Mouse (Mus musculus): Measurements from ENCODE around the gene Celsr1. TPM values are rescaled to one million over a fixed set of nuclear protein-coding genes. Genes with fewer than 3 reads are reported as not detected.

The Celsr1 gene
- polyA plus RNA-seq, 2 experiments from 2014 or later = 3.3 to 3.8 TPM

- no peak for ATAC-seq
Measured at GRCm38 (mm10) chr15:85993931-85994583, 39.5 kb downstream of the Celsr1 start.

- ATAC-seq = no peak
Measured at GRCm38 (mm10) chr15:85993386-85993785, 40.2 kb downstream of the Celsr1 start.

- ATAC-seq = no peak
Measured at GRCm38 (mm10) chr15:85992125-85992495, 41.5 kb downstream of the Celsr1 start.

- ATAC-seq = no peak
Measured at GRCm38 (mm10) chr15:85991453-85992124, 42.0 kb downstream of the Celsr1 start.

GRCm38 (mm10) chr15:85990696-85991443, 42.7 kb downstream of the Celsr1 start:
- no peak for ATAC-seq

DNA sequence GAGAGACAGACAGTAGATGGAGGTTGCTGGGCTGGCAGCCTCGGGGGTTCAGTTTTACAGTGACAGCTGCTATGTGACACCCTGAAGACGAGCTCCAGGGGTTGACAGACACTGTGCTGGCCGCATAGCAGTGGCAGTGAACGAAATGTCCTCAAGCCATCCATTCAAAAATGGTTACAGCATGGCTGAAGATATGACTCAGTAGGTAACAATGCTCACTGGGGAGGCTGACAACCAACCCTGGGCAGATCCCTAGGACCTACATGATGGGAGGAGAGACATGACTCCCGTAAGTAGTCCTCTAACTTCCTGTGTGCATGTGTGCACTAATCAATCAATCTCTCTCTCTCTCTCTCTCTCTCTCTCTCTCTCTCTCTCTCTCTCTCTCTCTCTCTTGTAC, 45.7 kb downstream of the Celsr1 start:
- ATAC-seq = no peak

DNA sequence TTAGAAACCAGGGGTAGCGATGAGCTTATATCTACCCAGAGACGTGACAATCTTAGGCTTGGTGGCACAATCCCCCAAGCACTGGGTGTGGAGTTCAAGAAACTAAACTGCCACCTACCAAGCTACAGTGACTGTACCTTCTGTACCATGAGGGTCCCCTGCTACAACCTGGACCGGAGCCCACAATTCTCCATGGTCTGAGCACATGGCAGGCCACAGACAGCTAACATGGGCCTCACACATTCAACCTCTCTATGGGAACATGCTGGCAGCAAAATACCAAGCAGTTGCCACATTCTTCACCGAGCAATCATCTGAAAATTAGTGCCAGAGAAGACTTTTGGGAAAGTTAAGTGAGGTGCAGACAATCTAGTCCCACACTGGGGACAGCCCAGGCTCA, 47.4 kb downstream of the Celsr1 start:
- no peak for ATAC-seq

GRCm38 (mm10) chr15:85985601-85986000, 48.0 kb downstream of the Celsr1 start:
- no peak for ATAC-seq

GRCm38 (mm10) chr15:85983131-85983530, 50.4 kb downstream of the Celsr1 start:
- ATAC-seq = peak; percentile 47

GRCm38 (mm10) chr15:85982416-85982775, 51.2 kb downstream of the Celsr1 start:
- ATAC-seq = no peak

- peak; percentile 95 for ATAC-seq
Measured at GRCm38 (mm10) chr15:85981768-85982415, 51.7 kb downstream of the Celsr1 start.

GRCm38 (mm10) chr15:85977086-85977485, 56.5 kb downstream of the Celsr1 start:
- peak; percentile 81 for ATAC-seq

DNA sequence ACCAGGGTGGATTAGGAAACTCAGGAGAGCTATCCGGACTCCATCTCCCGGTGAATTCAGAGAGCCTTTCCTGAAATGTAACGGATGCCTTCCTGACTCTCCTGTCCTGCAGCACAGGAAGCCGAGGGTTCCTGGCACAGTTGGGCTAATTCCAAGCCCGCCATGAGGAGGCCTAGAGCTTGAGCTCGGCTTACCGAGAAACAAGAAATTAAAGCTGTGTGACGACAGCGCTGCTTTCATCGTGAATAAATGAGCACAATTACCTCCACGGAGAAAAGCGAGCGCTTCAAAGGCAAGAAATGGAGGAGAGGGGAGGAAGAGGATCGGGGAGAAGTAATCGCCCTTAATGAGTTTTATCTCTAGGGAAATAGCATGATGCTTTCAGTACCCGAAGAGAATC, 57.8 kb downstream of the Celsr1 start:
- ATAC-seq = no peak

GRCm38 (mm10) chr15:85971596-85971995, 62.0 kb downstream of the Celsr1 start:
- no peak for ATAC-seq

- ATAC-seq = no peak
Measured at GRCm38 (mm10) chr15:85970441-85970840, 63.1 kb downstream of the Celsr1 start.

DNA sequence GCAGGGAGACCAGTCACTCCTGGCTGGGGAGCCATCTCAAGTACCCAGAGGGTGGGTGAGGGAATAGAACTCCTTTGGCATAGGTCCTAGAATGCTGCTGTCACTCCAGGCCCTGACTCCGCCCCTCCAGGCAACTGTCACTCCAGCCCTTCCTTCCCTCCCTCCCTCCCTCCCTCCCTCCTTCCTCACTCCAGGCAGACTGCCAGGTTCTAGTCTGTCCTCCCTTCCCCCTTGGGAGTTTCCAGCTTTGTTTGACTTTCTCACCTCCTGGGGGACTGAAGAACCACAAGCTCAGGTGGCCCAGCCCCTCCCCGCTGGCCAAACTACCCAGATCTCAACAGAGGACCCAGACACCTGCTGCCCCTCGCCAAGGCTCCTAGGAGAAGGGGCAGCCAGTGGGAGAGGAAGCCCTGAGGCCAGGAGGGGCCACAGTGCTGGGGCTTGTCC, 63.8 kb downstream of the Celsr1 start:
- ATAC-seq = no peak

- no peak for ATAC-seq
Measured at GRCm38 (mm10) chr15:85969291-85969690, 64.3 kb downstream of the Celsr1 start.

DNA sequence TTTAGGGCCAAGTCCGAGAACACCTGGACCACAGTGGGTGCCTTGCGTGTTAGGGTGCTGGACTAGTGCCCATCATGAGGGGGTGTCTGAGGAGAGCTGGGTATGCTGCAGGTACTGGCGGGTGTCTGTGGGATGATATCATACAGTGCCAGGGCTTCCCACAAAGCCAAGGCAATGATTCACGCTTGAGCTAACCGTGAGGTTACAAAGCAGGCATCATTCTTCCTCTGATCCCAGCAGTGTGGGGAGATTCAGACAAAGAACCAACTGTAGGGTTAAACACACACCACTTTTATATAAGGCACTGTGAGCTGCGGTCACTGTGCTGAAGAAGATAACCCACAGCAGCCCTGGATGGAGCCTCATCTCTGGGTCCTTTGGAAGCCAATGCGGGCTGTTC, 67.5 kb downstream of the Celsr1 start:
- ATAC-seq = no peak

GRCm38 (mm10) chr15:85963279-85963840, 70.2 kb downstream of the Celsr1 start:
- ATAC-seq = no peak

GRCm38 (mm10) chr15:85962691-85963090, 70.9 kb downstream of the Celsr1 start:
- ATAC-seq = no peak

DNA sequence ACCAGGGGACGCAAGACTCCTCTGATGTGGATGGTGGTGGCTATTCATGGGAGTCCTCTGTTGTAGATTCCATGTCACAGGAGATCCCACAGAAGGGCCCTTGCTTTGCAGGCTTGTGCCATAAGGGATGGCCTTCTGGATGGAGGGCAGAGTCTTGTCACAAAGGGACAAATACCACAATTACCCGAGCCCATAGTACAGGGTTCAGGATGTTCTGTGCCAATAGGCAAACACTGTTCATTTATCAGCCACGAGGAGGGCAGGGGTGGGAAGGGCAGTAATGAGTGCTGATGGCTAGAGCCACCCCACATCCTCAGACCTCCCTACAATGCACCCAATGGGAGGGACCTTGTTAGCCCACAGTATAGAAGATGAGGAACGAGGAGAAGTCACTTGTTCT, 71.9 kb downstream of the Celsr1 start:
- ATAC-seq = no peak

GRCm38 (mm10) chr15:85961131-85961530, 72.4 kb downstream of the Celsr1 start:
- no peak for ATAC-seq

- no peak for ATAC-seq
Measured at GRCm38 (mm10) chr15:85956202-85956601, 77.4 kb downstream of the Celsr1 start.
